Mouse (Mus musculus) liver, adult 2 months (tissue): ENCODE measurements around the gene Cldn15.

Experiments
- CTCF ChIP-seq: fragments of 200-500 bp; IDR thresholded peaks from 2 replicates; pipeline ENCODE4 v1.5.1; 2011; ENCODE audit warnings: low read depth, low read length, control low read depth
- POLR2A ChIP-seq: fragments of 200-500 bp; IDR thresholded peaks from 2 replicates; pipeline ENCODE4 v1.6.1; 2011; ENCODE audit warnings: low read length, control low read depth; ENCODE audit not compliant: insufficient read depth; ENCODE audit errors: extremely low read depth

- TF ChIP-seq CTCF (no peak), POLR2A (peak; percentile 79)
Measured at GRCm38 (mm10) chr5:136987138-136987933, 20.9 kb downstream of the Cldn15 start.
